Comparison of ENCODE assay signal across 10 mouse cellular contexts in genomic region chr11:101839426-101839825, GRCm38 (mm10). TPM values are rescaled to one million over a fixed set of nuclear protein-coding genes. Genes with fewer than 3 reads are reported as not detected.
DNase-seq lines count a peak whose midpoint lies in the region; ATAC-seq lines count a peak whose summit lies in the region.
"Had no signal": no experiment of that assay in that cellular context is flagged by ENCODE, and none has a peak within 500 bp of the region (broad histone marks: within the 10 kb centered on the region; RNA-seq: fewer than 3 reads in every experiment).

No protein-coding gene starts in this region.

- peak; percentile 41 for DNase-seq in forebrain, embryonic 14.5 days (ENCODE audit: low spot score)
- DNase-seq in forebrain, embryonic 11.5 days (ENCODE audit: low spot score), result no peak
- DNase-seq in gastrocnemius, postnatal 25 days, result peak; percentile 40
- no peak for DNase-seq in layer of hippocampus, postnatal 36 days
- DNase-seq: right cerebral cortex, postnatal 25 days had no signal

- ATAC-seq in forebrain, embryonic 14.5 days, result no peak
- no peak for ATAC-seq in forebrain, embryonic 11.5 days (replicated peaks; ENCODE audit: low FRiP score)
- peak; percentile 53 for ATAC-seq in neural tube, embryonic 13.5 days (ENCODE audit: low read depth)
- ATAC-seq in neural tube, embryonic 15.5 days (ENCODE audit: low FRiP score), result no peak
- ATAC-seq in stomach, embryonic 14.5 days (ENCODE audit: insufficient number of reproducible peaks, insufficient read depth, low FRiP score, low read depth), result 0 out of 2 replicates have a peak, but pooled peaks have one; percentile 33
- no peak for ATAC-seq in midbrain, embryonic 15.5 days (replicated peaks)

- WGBS in forebrain, embryonic 14.5 days, result 51% methylated on average over 6 of the region's 8 CpGs
- 69% methylated on average over 6 of the region's 8 CpGs for WGBS in forebrain, embryonic 11.5 days
- 24% methylated on average over 8 of the region's 8 CpGs for WGBS in neural tube, embryonic 13.5 days
- 47% methylated on average over 5 of the region's 8 CpGs for WGBS in neural tube, embryonic 15.5 days
- WGBS in stomach, embryonic 14.5 days, result 51% methylated on average over 5 of the region's 8 CpGs
- 82% methylated on average over 5 of the region's 8 CpGs for WGBS in midbrain, embryonic 15.5 days

- H3K4me3 ChIP-seq in forebrain, embryonic 14.5 days (ENCODE audit: low read depth, low read length), result no peak overlapping the region
- no peak overlapping the region for H3K4me3 ChIP-seq in forebrain, embryonic 11.5 days (ENCODE audit: low read depth, low read length)
- H3K4me3 ChIP-seq in neural tube, embryonic 13.5 days, result no peak overlapping the region
- no peak overlapping the region for H3K4me3 ChIP-seq in neural tube, embryonic 15.5 days (replicated peaks)
- H3K4me3 ChIP-seq in stomach, embryonic 14.5 days (ENCODE audit: low read depth, low read length), result no peak overlapping the region
- no peak overlapping the region for H3K4me3 ChIP-seq in midbrain, embryonic 15.5 days
- H3K4me3 ChIP-seq: embryonic facial prominence, embryonic 13.5 days had no signal

- no peak overlapping the region for H3K27ac ChIP-seq in forebrain, embryonic 14.5 days (ENCODE audit: low read depth, low read length)
- no peak overlapping the region for H3K27ac ChIP-seq in forebrain, embryonic 11.5 days (ENCODE audit: low read depth, low read length)
- H3K27ac ChIP-seq in neural tube, embryonic 13.5 days (replicated peaks), result no peak overlapping the region
- no peak overlapping the region for H3K27ac ChIP-seq in neural tube, embryonic 15.5 days (replicated peaks)
- H3K27ac ChIP-seq in stomach, embryonic 14.5 days (ENCODE audit: low read length), result no peak overlapping the region
- H3K27ac ChIP-seq in midbrain, embryonic 15.5 days, result no peak overlapping the region
- H3K27ac ChIP-seq: embryonic facial prominence, embryonic 13.5 days had no signal

- H3K9me3 ChIP-seq in forebrain, embryonic 14.5 days (replicated peaks; ENCODE audit: control insufficient read depth, low read length), result no peaks in the 10 kb centered on the region
- H3K9me3 ChIP-seq in forebrain, embryonic 11.5 days (ENCODE audit: control insufficient read depth, low read length), result no peaks in the 10 kb centered on the region; the same call in 1 of the 2 replicates
- peaks cover 5% of the 10 kb centered on the region for H3K9me3 ChIP-seq in neural tube, embryonic 13.5 days
- H3K9me3 ChIP-seq in neural tube, embryonic 15.5 days (replicated peaks), result no peaks in the 10 kb centered on the region
- no peaks in the 10 kb centered on the region for H3K9me3 ChIP-seq in stomach, embryonic 14.5 days (ENCODE audit: control insufficient read depth, low read depth, low read length)
- H3K9me3 ChIP-seq in midbrain, embryonic 15.5 days, result no peaks in the 10 kb centered on the region

- H3K36me3 ChIP-seq in forebrain, embryonic 14.5 days (ENCODE audit: control insufficient read depth, insufficient read depth, low read length), result no peaks in the 10 kb centered on the region
- no peaks in the 10 kb centered on the region for H3K36me3 ChIP-seq in forebrain, embryonic 11.5 days (ENCODE audit: control insufficient read depth, insufficient read depth, low read length)
- H3K36me3 ChIP-seq in neural tube, embryonic 13.5 days, result no peaks in the 10 kb centered on the region
- no peaks in the 10 kb centered on the region for H3K36me3 ChIP-seq in neural tube, embryonic 15.5 days
- no peaks in the 10 kb centered on the region for H3K36me3 ChIP-seq in stomach, embryonic 14.5 days (ENCODE audit: control insufficient read depth, insufficient read depth, low read length)
- no peaks in the 10 kb centered on the region for H3K36me3 ChIP-seq in midbrain, embryonic 15.5 days (replicated peaks)
- H3K36me3 ChIP-seq: embryonic facial prominence, embryonic 13.5 days had no signal

- H3K27me3 ChIP-seq in forebrain, embryonic 14.5 days (replicated peaks; ENCODE audit: control insufficient read depth, insufficient read depth, low read length), result no peaks in the 10 kb centered on the region
- no peaks in the 10 kb centered on the region for H3K27me3 ChIP-seq in forebrain, embryonic 11.5 days (ENCODE audit: control insufficient read depth, insufficient read depth, low read length)
- H3K27me3 ChIP-seq in neural tube, embryonic 13.5 days, result peaks cover 5% of the 10 kb centered on the region; the same call in 1 of the 2 replicates
- H3K27me3 ChIP-seq in neural tube, embryonic 15.5 days (replicated peaks), result peaks cover under 1% of the 10 kb centered on the region
- no peaks in the 10 kb centered on the region for H3K27me3 ChIP-seq in stomach, embryonic 14.5 days (ENCODE audit: control insufficient read depth, insufficient read depth, low read length)
- H3K27me3 ChIP-seq in midbrain, embryonic 15.5 days (replicated peaks), result no peaks in the 10 kb centered on the region
- H3K27me3 ChIP-seq: embryonic facial prominence, embryonic 13.5 days had no signal

- no peaks in the 10 kb centered on the region for H3K4me1 ChIP-seq in forebrain, embryonic 14.5 days (ENCODE audit: control insufficient read depth, insufficient read depth, low read length)
- H3K4me1 ChIP-seq in forebrain, embryonic 11.5 days (replicated peaks; ENCODE audit: control insufficient read depth, insufficient read depth, low read length), result no peaks in the 10 kb centered on the region
- peaks cover 3% of the 10 kb centered on the region; the same call in 1 of the 2 replicates for H3K4me1 ChIP-seq in neural tube, embryonic 13.5 days (replicated peaks)
- H3K4me1 ChIP-seq in neural tube, embryonic 15.5 days, result peaks cover 4% of the 10 kb centered on the region; the same call in 1 of the 2 replicates
- H3K4me1 ChIP-seq in stomach, embryonic 14.5 days (ENCODE audit: control insufficient read depth, insufficient read depth, low read length), result peaks cover 4% of the 10 kb centered on the region; the same call in 1 of the 2 replicates
- H3K4me1 ChIP-seq in midbrain, embryonic 15.5 days, result no peaks in the 10 kb centered on the region

- no peak overlapping the region for H3K4me2 ChIP-seq in forebrain, embryonic 14.5 days (ENCODE audit: low read length)
- H3K4me2 ChIP-seq in forebrain, embryonic 11.5 days (ENCODE audit: low read depth, low read length, severe bottlenecking), result no peak overlapping the region
- no peak overlapping the region for H3K4me2 ChIP-seq in neural tube, embryonic 13.5 days
- no peak overlapping the region for H3K4me2 ChIP-seq in neural tube, embryonic 15.5 days
- no peak overlapping the region for H3K4me2 ChIP-seq in stomach, embryonic 14.5 days (replicated peaks; ENCODE audit: low read depth, low read length)
- H3K4me2 ChIP-seq in midbrain, embryonic 15.5 days, result no peak overlapping the region
- H3K4me2 ChIP-seq: embryonic facial prominence, embryonic 13.5 days had no signal

- H3K9ac ChIP-seq in forebrain, embryonic 14.5 days (ENCODE audit: low read length), result no peak overlapping the region
- H3K9ac ChIP-seq in forebrain, embryonic 11.5 days (ENCODE audit: low read length), result no peak overlapping the region
- H3K9ac ChIP-seq in neural tube, embryonic 13.5 days, result no peak overlapping the region
- no peak overlapping the region for H3K9ac ChIP-seq in neural tube, embryonic 15.5 days (replicated peaks)
- H3K9ac ChIP-seq in stomach, embryonic 14.5 days (replicated peaks; ENCODE audit: low read depth, low read length), result no peak overlapping the region
- no peak overlapping the region for H3K9ac ChIP-seq in midbrain, embryonic 15.5 days
- H3K9ac ChIP-seq: embryonic facial prominence, embryonic 13.5 days had no signal

RNA-seq across cellular contexts. Expression of gene Etv4, which starts 54.3 kb away (rescaled TPM):
- 3.5 and 4.5 TPM in 2 replicates for polyA plus RNA-seq in forebrain, embryonic 14.5 days (2014; fragmentation: Nextera tagmentation; extraction: Ambion mirVana)
- polyA plus RNA-seq in forebrain, embryonic 11.5 days (2014; fragmentation: Nextera tagmentation; extraction: Ambion mirVana), result 7.6 and 10.4 TPM in 2 replicates
- polyA plus RNA-seq in neural tube, embryonic 13.5 days (2015; fragmentation: Nextera tagmentation; extraction: Ambion mirVana), result 14.5 and 16.0 TPM in 2 replicates
- polyA plus RNA-seq in neural tube, embryonic 15.5 days (2015; fragmentation: Nextera tagmentation; extraction: Ambion mirVana), result 25.9 and 29.5 TPM in 2 replicates
- total RNA-seq in gastrocnemius, postnatal 25 days (2021), result 1 to 10 TPM; 5.7 to 6.1 TPM
- polyA plus RNA-seq in stomach, embryonic 14.5 days (2014; fragmentation: Nextera tagmentation; extraction: Ambion mirVana), result 8.7 and 9.1 TPM in 2 replicates
- 10 to 100 TPM; 15.1 to 16.3 TPM for total RNA-seq in layer of hippocampus, postnatal 36 days (2021)
- 5.9 and 7.5 TPM in 2 replicates for polyA plus RNA-seq in midbrain, embryonic 15.5 days (2015; fragmentation: Nextera tagmentation; extraction: Ambion mirVana)

RNA-seq across cellular contexts. Expression of gene Meox1, which starts 54.7 kb away (rescaled TPM):
- polyA plus RNA-seq in forebrain, embryonic 14.5 days (2014; fragmentation: Nextera tagmentation; extraction: Ambion mirVana), result 0.34 and 0.49 TPM in 2 replicates
- polyA plus RNA-seq in forebrain, embryonic 11.5 days (2014; fragmentation: Nextera tagmentation; extraction: Ambion mirVana), result 0.21 TPM in 1 of 2 replicates, not detected in the other
- 1.4 and 2.5 TPM in 2 replicates for polyA plus RNA-seq in neural tube, embryonic 13.5 days (2015; fragmentation: Nextera tagmentation; extraction: Ambion mirVana)
- polyA plus RNA-seq in neural tube, embryonic 15.5 days (2015; fragmentation: Nextera tagmentation; extraction: Ambion mirVana), result 1.3 and 2.0 TPM in 2 replicates
- 1 to 10 TPM; 3.5 to 6.1 TPM for total RNA-seq in gastrocnemius, postnatal 25 days (2021)
- polyA plus RNA-seq in stomach, embryonic 14.5 days (2014; fragmentation: Nextera tagmentation; extraction: Ambion mirVana), result 5.2 and 5.6 TPM in 2 replicates
- under 1 TPM; 0.43 to 0.50 TPM for total RNA-seq in layer of hippocampus, postnatal 36 days (2021)
- 0.57 and 0.75 TPM in 2 replicates for polyA plus RNA-seq in midbrain, embryonic 15.5 days (2015; fragmentation: Nextera tagmentation; extraction: Ambion mirVana)

Comparison
In these comparisons a context has a peak if more than half of its experiments do, and no peak if none do; other contexts are left out.
1. ATAC-seq: peak in neural tube, embryonic 13.5 days (single experiment) and stomach, embryonic 14.5 days (single experiment); none in forebrain, embryonic 14.5 days (single experiment), forebrain, embryonic 11.5 days (single experiment), neural tube, embryonic 15.5 days (single experiment) and midbrain, embryonic 15.5 days (single experiment).
2. DNase-seq: peak in forebrain, embryonic 14.5 days (single experiment) and gastrocnemius, postnatal 25 days (single experiment); none in forebrain, embryonic 11.5 days (single experiment) and layer of hippocampus, postnatal 36 days (0 of 2).